Mouse (Mus musculus): ENCODE measurements around the gene Ccdc14. TPM values are rescaled to one million over a fixed set of nuclear protein-coding genes. Genes with fewer than 3 reads are reported as not detected.
"Not testable (repeated sequence)": the region's sequence is repeated elsewhere in the genome, so short reads cannot be mapped to it uniquely, and the experiment has no call there.

Ccdc14 gene
- polyA plus RNA-seq (2015; fragmentation: Nextera tagmentation; extraction: Ambion mirVana), result 4.2 and 4.5 TPM in 2 replicates

DNA sequence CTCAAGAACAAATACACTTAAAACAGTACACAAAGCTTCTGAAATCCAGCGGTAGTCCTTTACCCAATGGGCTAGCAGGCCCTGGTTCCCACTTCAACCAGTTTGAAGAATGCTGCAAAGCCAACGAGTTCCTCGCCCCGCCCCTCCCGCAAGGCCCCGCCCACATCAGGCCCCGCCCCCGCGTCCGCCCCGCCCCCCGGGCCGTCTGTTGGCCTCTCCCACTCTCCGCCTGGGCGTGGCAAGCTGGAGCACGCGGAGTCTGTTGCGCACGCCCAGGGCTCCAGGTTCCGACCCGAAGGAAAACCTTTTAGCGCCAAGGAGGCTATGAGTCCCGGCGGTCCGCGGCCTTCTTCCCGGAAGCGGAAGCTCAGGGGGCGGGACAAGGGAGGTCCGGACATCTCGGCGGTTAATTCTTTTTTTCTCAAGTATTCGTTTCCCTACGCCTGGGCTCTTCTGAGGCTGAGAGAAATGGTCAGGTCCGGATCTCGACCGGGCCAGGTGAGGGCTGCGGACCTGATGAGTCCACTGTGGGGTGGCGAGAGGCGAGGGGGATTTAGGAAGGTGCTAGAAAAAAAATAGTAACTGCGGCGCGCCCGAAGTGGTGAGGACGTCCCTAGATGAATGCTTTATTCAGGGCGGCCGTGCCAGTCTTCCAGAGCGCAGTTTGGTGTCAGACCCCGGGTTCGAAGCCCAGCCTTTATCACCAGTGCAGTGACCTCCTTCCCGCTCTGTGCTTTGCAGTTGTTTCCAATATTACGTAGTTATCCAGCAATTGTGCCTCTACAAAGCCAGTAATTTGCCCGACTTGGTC lies at the start of gene Ccdc14:
Gene Ccdc14 (plus strand): TSS at position 283 of the 811 bp plus-strand sequence.
- no peaks in the 10 kb centered on the region for H3K36me3 ChIP-seq (ENCODE audit: control insufficient read depth, insufficient read depth, low read length)
- H3K27me3 ChIP-seq (replicated peaks; ENCODE audit: control insufficient read depth, insufficient read depth, low read length), result no peaks in the 10 kb centered on the region
- H3K4me2 ChIP-seq (ENCODE audit: low read depth, low read length), result peak within 1 kb of the TSS; percentile 80
- no peaks in the 10 kb centered on the region for H3K9me3 ChIP-seq (ENCODE audit: control insufficient read depth, low read length)
- H3K4me1 ChIP-seq (ENCODE audit: control insufficient read depth, insufficient read depth, low read length), result peaks cover 5% of the 10 kb centered on the region
- H3K9ac ChIP-seq (ENCODE audit: low read depth, low read length), result peak within 1 kb of the TSS; percentile 81
- ATAC-seq, result peak; percentile 99
- peak within 1 kb of the TSS; percentile 87 for H3K27ac ChIP-seq (ENCODE audit: low read length)
- 1% methylated on average over 50 of the region's 53 CpGs for WGBS
- peak within 1 kb of the TSS; percentile 75 for H3K4me3 ChIP-seq (ENCODE audit: low read length)

DNA sequence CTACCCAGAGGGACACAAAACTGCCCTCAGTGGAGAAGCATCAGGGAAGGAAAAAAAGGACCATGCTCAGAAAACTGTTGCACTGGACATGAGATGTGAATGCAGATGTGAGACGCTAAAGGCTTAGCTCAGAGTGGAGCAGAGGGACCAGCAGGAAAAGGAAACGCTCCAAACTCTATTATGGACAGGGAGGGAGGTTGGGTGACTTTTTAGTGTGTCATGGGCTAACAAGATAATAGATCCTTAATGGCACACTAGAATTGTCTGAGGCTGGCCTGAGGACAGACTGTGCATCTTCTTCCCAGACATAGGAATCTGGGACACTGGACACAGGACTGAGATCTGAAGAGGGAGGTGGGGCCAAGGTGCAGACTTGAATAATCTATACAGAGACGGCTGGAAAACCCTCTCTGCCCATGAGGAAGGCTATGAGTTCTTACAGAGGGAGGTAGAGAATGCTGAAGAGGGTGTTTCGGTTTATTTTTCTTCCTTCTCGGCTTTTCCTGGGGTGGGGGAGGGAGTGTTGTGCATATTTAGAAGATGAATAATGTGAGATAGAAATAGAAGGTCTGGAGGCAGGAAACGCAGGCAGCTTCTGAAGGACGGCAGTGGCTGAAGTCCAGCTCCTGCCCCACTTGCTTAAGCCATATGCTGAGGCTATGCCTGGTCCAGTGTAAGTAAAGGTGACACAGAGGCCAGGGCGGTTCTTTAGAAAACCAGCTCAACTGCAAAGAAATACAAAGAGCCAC lies 46.7 kb upstream of the Ccdc14 start:
- no peaks in the 10 kb centered on the region for H3K36me3 ChIP-seq (ENCODE audit: control insufficient read depth, insufficient read depth, low read length)
- no peak overlapping the region for H3K9ac ChIP-seq (ENCODE audit: low read depth, low read length)
- no peak overlapping the region for H3K4me3 ChIP-seq (ENCODE audit: low read length)
- H3K4me1 ChIP-seq (ENCODE audit: control insufficient read depth, insufficient read depth, low read length), result no peaks in the 10 kb centered on the region; the same call in 1 of the 2 replicates
- H3K27ac ChIP-seq (ENCODE audit: low read length), result no peak overlapping the region
- no peak for ATAC-seq
- H3K27me3 ChIP-seq (replicated peaks; ENCODE audit: control insufficient read depth, insufficient read depth, low read length), result no peaks in the 10 kb centered on the region
- H3K4me2 ChIP-seq (ENCODE audit: low read depth, low read length), result no peak overlapping the region
- no peaks in the 10 kb centered on the region for H3K9me3 ChIP-seq (ENCODE audit: control insufficient read depth, low read length)
- WGBS, result 48% methylated on average over 8 of the region's 8 CpGs

DNA sequence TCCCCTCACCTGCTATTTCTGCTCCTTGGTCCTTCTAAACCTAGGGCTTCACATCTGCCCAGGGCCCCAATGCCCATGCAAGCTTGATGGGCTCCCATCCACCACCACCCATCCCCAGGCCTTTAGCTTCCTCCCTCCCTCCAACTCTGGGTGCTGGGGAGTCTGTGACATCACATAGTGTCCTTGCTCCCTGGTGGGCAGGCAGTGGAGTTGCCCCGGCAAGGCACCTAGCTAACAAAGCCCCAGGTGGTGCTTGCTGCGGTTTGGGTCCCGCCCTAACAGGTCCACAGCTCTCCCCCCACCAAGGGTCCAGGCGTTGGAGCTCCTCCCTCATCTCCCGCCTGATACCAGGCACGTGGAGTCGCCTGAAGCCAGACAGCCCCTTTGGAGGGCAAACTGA lies 40.8 kb upstream of the Ccdc14 start, which contains the start of gene Ropn1:
Gene Ropn1 (plus strand): TSS at position 301 of the 400 bp plus-strand sequence.
- no peak within 1 kb of the TSS for H3K4me3 ChIP-seq (ENCODE audit: low read length)
- no peaks in the 10 kb centered on the region for H3K4me1 ChIP-seq (ENCODE audit: control insufficient read depth, insufficient read depth, low read length)
- 57% methylated on average over 7 of the region's 7 CpGs for WGBS
- H3K27me3 ChIP-seq (replicated peaks; ENCODE audit: control insufficient read depth, insufficient read depth, low read length), result no peaks in the 10 kb centered on the region
- no peaks in the 10 kb centered on the region for H3K9me3 ChIP-seq (ENCODE audit: control insufficient read depth, low read length)
- no peak within 1 kb of the TSS for H3K4me2 ChIP-seq (ENCODE audit: low read depth, low read length)
- H3K9ac ChIP-seq (ENCODE audit: low read depth, low read length), result no peak within 1 kb of the TSS
- H3K27ac ChIP-seq (ENCODE audit: low read length), result no peak within 1 kb of the TSS
- no peaks in the 10 kb centered on the region for H3K36me3 ChIP-seq (ENCODE audit: control insufficient read depth, insufficient read depth, low read length)
- no peak for ATAC-seq

DNA sequence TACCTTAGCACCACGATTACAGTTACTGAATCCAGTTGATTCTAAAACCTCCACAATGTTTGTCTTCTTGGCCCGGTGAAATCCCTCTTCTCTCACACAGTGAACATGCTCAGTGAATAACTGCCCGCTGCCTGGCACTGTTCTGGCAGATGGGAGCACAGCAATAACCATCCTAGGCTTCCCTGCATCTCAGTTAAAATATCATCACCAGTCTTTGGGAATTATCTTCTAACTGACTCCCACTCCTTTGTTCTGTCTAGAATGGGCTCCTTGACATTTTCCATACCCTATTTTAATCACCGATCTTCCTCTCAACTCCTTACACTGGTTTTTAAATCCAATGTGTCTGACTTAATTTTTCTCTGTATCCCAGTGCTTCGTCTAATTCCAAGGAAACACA lies 37.4 kb upstream of the Ccdc14 start:
- 82% methylated on average over 5 of the region's 5 CpGs for WGBS
- no peak overlapping the region for H3K27ac ChIP-seq (ENCODE audit: low read length)
- H3K27me3 ChIP-seq (replicated peaks; ENCODE audit: control insufficient read depth, insufficient read depth, low read length), result no peaks in the 10 kb centered on the region
- no peak for ATAC-seq
- peaks cover 2% of the 10 kb centered on the region; the same call in 1 of the 2 replicates for H3K4me1 ChIP-seq (ENCODE audit: control insufficient read depth, insufficient read depth, low read length)
- H3K36me3 ChIP-seq (ENCODE audit: control insufficient read depth, insufficient read depth, low read length), result no peaks in the 10 kb centered on the region
- no peak overlapping the region for H3K4me3 ChIP-seq (ENCODE audit: low read length)
- no peaks in the 10 kb centered on the region for H3K9me3 ChIP-seq (ENCODE audit: control insufficient read depth, low read length)
- H3K4me2 ChIP-seq (ENCODE audit: low read depth, low read length), result no peak overlapping the region
- H3K9ac ChIP-seq (ENCODE audit: low read depth, low read length), result no peak overlapping the region

DNA sequence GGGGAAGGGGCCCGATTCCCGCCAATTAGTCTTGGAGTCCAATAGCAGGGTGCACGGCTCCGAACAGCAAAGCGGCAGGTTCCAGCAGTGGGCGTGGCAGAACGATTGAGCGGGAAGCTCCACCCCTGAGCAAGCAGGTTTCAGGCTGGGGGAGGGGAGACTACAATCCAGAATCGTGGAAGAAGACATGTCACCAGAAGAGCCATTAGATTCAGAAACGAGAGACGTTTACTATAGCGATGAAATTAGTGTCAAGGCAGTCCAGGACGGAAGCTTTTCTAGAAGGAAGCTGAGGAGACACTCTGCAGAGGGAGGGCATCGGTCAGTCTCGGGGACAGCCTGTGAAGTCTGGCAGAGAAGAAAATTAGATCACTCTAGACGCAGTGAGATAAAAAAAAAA lies 32.9 kb upstream of the Ccdc14 start:
- H3K36me3 ChIP-seq (ENCODE audit: control insufficient read depth, insufficient read depth, low read length); ATAC-seq; H3K27ac ChIP-seq (ENCODE audit: low read length); H3K9me3 ChIP-seq (ENCODE audit: control insufficient read depth, low read length); H3K27me3 ChIP-seq (replicated peaks; ENCODE audit: control insufficient read depth, insufficient read depth, low read length); H3K4me1 ChIP-seq (ENCODE audit: control insufficient read depth, insufficient read depth, low read length): not testable (repeated sequence)
- Histone ChIP-seq H3K4me2 (ENCODE audit: low read depth, low read length) (peak overlapping the region; percentile 63), H3K4me3 (ENCODE audit: low read length) (peak overlapping the region; percentile 42), H3K9ac (ENCODE audit: low read depth, low read length) (peak overlapping the region; percentile 29; the same call in 1 of the 2 replicates)
- WGBS, result 2% methylated on average over 16 of the region's 16 CpGs

DNA sequence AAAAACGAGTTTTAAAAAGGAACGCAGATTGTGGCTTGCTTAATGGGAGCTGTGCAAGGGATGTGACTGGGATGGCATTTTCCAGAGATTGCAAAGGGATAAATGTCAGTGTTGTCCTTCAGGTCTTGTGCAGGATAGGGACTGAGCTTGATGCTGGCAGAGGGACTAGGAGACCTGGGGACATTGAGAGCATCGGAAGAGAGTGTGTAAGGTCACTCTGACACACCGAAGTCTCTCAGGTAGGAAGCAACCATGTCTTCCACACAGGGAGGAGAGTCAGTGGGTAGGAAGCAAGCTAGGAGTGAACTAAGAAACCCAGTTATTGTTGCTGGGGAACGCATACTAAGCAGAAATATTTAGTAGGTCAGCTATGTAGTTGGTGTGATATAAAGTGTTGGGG lies 32.4 kb upstream of the Ccdc14 start:
- Histone ChIP-seq H3K9ac (ENCODE audit: low read depth, low read length) (peak overlapping the region; percentile 29; the same call in 1 of the 2 replicates), H3K4me2 (ENCODE audit: low read depth, low read length) (peak overlapping the region; percentile 63), H3K4me1 (ENCODE audit: control insufficient read depth, insufficient read depth, low read length) (peaks cover 3% of the 10 kb centered on the region; the same call in 1 of the 2 replicates), H3K27ac (ENCODE audit: low read length) (no peak overlapping the region), H3K27me3 (replicated peaks; ENCODE audit: control insufficient read depth, insufficient read depth, low read length) (no peaks in the 10 kb centered on the region), H3K36me3 (ENCODE audit: control insufficient read depth, insufficient read depth, low read length) (no peaks in the 10 kb centered on the region), H3K4me3 (ENCODE audit: low read length) (peak overlapping the region; percentile 42), H3K9me3 (ENCODE audit: control insufficient read depth, low read length) (no peaks in the 10 kb centered on the region)
- ATAC-seq, result no peak
- WGBS, result 30% methylated on average over 5 of the region's 5 CpGs

DNA sequence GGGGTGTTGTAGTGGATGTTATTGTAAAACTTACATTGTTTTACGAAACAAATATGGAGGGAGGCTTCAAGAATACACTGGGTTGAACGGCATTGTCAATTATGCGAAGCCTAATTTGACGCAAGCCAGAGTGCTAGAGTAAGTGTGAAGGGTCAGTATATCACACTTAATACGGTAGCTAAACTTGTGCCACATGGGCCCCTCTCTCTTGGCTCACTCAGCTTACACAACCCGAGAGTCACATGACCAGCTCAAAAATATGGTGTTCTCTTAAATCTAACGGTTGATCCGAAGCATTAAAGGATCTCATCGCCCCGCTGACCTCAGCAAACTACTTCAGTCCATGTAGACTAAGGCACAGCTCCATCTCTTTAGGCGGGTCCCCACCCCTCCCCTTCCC lies 32.0 kb upstream of the Ccdc14 start:
- H3K4me3 ChIP-seq (ENCODE audit: low read length), result no peak overlapping the region
- H3K27me3 ChIP-seq (replicated peaks; ENCODE audit: control insufficient read depth, insufficient read depth, low read length), result no peaks in the 10 kb centered on the region
- no peaks in the 10 kb centered on the region for H3K36me3 ChIP-seq (ENCODE audit: control insufficient read depth, insufficient read depth, low read length)
- WGBS, result 36% methylated on average over 11 of the region's 11 CpGs
- peak overlapping the region; percentile 63 for H3K4me2 ChIP-seq (ENCODE audit: low read depth, low read length)
- H3K4me1 ChIP-seq (ENCODE audit: control insufficient read depth, insufficient read depth, low read length), result peaks cover 3% of the 10 kb centered on the region; the same call in 1 of the 2 replicates
- ATAC-seq, result peak; percentile 42; the same call in 1 of the 2 replicates
- H3K9ac ChIP-seq (ENCODE audit: low read depth, low read length), result no peak overlapping the region
- H3K27ac ChIP-seq (ENCODE audit: low read length), result no peak overlapping the region
- H3K9me3 ChIP-seq (ENCODE audit: control insufficient read depth, low read length), result no peaks in the 10 kb centered on the region

DNA sequence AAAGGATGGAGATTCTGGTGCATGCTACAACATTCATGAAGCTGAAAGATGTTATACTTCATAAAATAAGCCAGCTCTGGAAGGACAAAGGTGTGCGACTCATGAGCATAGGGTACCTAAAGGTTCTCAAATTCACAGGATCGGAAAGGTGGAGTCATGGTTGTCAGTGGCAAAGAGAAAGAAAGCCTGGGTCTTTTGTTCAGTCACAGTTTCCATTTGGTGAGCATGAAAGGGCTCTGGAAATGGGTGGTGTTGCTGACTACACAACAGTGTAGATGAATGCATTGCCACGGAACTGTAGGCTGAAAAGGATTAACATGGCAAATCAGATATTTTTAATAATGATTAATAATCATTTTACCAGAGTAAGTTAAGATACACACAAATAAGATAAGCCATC lies 25.9 kb upstream of the Ccdc14 start:
- Histone ChIP-seq H3K4me3 (ENCODE audit: low read length) (no peak overlapping the region), H3K4me1 (ENCODE audit: control insufficient read depth, insufficient read depth, low read length) (peaks cover 3% of the 10 kb centered on the region; the same call in 1 of the 2 replicates), H3K27ac (ENCODE audit: low read length) (no peak overlapping the region), H3K36me3 (ENCODE audit: control insufficient read depth, insufficient read depth, low read length) (no peaks in the 10 kb centered on the region), H3K9me3 (ENCODE audit: control insufficient read depth, low read length) (no peaks in the 10 kb centered on the region), H3K4me2 (ENCODE audit: low read depth, low read length) (no peak overlapping the region), H3K9ac (ENCODE audit: low read depth, low read length) (no peak overlapping the region), H3K27me3 (replicated peaks; ENCODE audit: control insufficient read depth, insufficient read depth, low read length) (peaks cover 7% of the 10 kb centered on the region; the same call in 1 of the 2 replicates)
- no peak for ATAC-seq
- WGBS, result 90% methylated on average over 3 of the region's 3 CpGs

DNA sequence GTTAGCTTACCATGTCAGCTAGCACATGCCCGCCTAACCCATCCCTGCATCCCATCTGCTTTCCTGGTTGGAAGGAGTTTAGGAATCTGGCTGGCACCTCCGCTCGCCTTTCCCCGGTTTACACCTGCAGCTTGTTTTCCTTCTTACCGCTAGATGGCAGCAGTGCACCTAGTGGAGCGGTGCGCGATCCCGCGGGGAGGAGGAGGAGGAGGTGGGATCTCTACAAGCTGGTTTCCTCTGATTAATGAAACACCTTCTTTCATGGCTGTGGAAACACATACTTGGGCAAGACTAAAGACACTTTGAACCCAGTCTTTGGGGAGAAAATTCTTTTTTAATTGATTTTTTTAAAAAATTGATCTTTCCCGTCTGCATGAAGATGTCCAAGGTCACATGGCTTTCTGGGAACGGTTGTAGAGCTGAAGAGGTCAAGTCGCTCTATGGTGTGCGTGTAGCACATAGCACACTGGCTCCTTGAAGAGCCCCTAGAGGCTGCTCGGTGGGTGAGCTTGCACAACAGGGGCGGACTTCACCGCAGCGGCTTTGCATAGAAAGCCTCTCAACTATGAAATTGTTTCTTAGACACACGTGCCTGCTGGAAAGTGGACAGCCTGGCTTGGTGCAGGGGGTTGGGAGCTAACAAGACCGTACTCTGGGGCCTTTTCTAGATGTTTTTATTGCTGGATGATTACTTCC lies 23.2 kb upstream of the Ccdc14 start:
- WGBS, result 12% methylated on average over 20 of the region's 20 CpGs
- H3K9ac ChIP-seq (ENCODE audit: low read depth, low read length), result 0 out of 2 replicates have a peak overlapping the region, but pooled peaks have one; percentile 17

More for the DNA sequence above, 23.2 kb upstream of the Ccdc14 start:
- peak; percentile 66 for ATAC-seq
- H3K36me3 ChIP-seq (ENCODE audit: control insufficient read depth, insufficient read depth, low read length), result no peaks in the 10 kb centered on the region
- no peak overlapping the region for H3K27ac ChIP-seq (ENCODE audit: low read length)
- H3K27me3 ChIP-seq (replicated peaks; ENCODE audit: control insufficient read depth, insufficient read depth, low read length), result peaks cover 7% of the 10 kb centered on the region; the same call in 1 of the 2 replicates
- H3K4me3 ChIP-seq (ENCODE audit: low read length), result peak overlapping the region; percentile 21
- H3K4me2 ChIP-seq (ENCODE audit: low read depth, low read length), result peak overlapping the region; percentile 56
- no peaks in the 10 kb centered on the region for H3K9me3 ChIP-seq (ENCODE audit: control insufficient read depth, low read length)
- peaks cover 3% of the 10 kb centered on the region; the same call in 1 of the 2 replicates for H3K4me1 ChIP-seq (ENCODE audit: control insufficient read depth, insufficient read depth, low read length)
